Mouse (Mus musculus): Measurements from ENCODE around the gene Th. TPM values are rescaled to one million over a fixed set of nuclear protein-coding genes. Genes with fewer than 3 reads are reported as not detected.

Th gene
- total RNA-seq (2023): not detected

DNA sequence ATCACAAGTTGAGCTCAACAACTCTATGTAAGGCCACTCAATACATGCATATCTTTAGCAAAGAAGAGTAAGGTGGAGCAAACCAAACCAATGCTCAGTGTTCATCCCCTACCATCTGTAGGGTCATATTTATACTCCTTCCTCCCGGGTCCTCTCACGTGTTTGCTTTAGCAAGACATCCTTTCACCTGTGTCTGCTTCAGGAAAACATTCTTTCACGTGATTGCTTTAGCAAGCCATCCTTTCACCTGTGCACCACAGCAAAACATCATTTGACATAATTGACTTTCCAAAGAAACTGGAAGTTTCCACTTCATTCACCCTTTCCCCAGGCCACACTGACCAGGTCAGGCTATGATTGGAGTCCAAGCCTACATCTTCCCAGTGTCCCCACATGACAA, at the start of gene Th:
Gene Th, minus strand, starts transcription at position 101 of the 400 bp plus-strand sequence.

DNA sequence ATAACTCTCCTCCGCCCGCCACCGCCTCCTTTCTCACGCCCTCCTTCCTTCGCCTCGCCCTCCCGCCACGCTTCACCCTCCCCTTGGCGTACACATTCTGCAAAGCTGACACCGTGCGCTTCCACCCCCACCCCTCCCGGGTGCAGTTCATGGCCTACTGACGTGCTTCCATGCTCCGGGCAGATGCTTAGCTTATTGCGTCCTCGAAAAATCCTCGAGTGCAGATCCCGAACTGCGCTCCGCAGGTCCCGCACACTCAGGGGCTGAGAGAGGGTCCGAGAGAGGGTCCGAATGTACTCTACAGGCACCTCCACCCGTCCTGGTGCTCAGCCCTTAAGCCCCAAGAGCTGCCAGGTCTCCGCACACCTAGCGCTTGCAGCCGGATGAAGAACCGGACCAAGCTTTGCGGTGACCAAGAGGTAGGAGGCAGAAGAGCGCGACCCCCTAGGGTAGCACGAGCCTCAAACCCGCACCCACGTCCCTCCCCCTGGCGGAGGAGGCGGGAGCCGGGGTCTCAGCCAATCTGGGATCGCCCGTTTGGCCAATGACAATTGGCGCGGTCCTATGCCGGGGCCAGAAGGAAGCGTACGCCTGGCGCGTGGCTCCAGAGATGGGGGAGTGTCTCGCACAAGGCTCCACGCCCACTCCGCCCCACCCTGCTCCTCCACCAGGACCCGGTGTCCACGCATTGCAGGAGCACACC, 38.0 kb upstream of the Th start, which contains the start of gene Ascl2:
Gene Ascl2, minus strand, starts transcription at position 456 of the 703 bp plus-strand sequence.

Other genes starting within 250 kb of the Th start
- gene Ins2, start 187.7 kb downstream of the Th start, total RNA-seq (2023): not detected
- gene Ascl2, start 38.1 kb upstream of the Th start, total RNA-seq (2023): not detected
- 69.8 TPM for gene Tspan32, start 73.9 kb upstream of the Th start, total RNA-seq (2023)
- gene Cd81, start 121.6 kb upstream of the Th start, total RNA-seq (2023): 21.9 TPM
- gene Tssc4, start 138.1 kb upstream of the Th start, total RNA-seq (2023): 13.5 TPM
- gene Trpm5, start 163.5 kb upstream of the Th start, total RNA-seq (2023): 0.28 TPM
- gene Kcnq1, start 175.2 kb upstream of the Th start, total RNA-seq (2023): not detected

Data from CD8-positive naive resting alpha-beta T cell, adult 57 days (primary cell).